Mouse (Mus musculus): ENCODE results near the gene Tnmd. TPM values are rescaled to one million over a fixed set of nuclear protein-coding genes. Genes with fewer than 3 reads are reported as not detected.

Gene Tnmd
- total RNA-seq (2014; rRNA removed) (not detected in 2 replicates), polyA plus RNA-seq (2015; fragmentation: Nextera tagmentation; extraction: Ambion mirVana) (1.1 and 1.2 TPM in 2 replicates)

DNA sequence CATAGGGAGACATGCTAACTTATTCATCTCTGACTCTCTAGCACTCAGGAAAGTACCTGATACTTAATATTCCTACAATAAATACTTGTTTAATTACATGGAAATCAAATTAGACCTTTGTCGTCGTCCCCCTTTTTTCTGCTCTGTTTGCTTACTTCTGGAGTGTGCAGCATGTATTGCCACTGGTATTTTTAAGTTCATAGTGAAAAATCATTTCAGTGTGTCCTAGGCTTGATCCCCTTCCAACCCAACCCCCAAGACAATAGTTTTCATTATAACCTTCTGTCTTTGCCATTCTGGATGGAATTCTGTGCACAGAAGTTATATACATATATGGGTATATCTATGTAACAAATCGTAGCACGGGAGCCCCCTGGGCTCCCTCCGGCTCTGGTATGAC is at the start of gene Tnmd:
Tnmd (plus strand) TSS at position 301 of the 400 bp plus-strand sequence.
- Histone ChIP-seq H3K9ac (replicated peaks; ENCODE audit: low read length) (no peak within 1 kb of the TSS), H3K9me3 (ENCODE audit: low read length) (no peaks in the 10 kb centered on the region), H3K4me1 (ENCODE audit: insufficient read depth, low read length) (no peaks in the 10 kb centered on the region), H3K4me2 (ENCODE audit: low read depth, low read length) (no peak within 1 kb of the TSS), H3K4me3 (ENCODE audit: low read length) (no peak within 1 kb of the TSS), H3K36me3 (ENCODE audit: insufficient read depth, low read length) (no peaks in the 10 kb centered on the region), H3K27me3 (ENCODE audit: insufficient read depth, low read length) (no peaks in the 10 kb centered on the region), H3K27ac (no peak within 1 kb of the TSS)
- WGBS, result 79% methylated on average over 5 of the region's 5 CpGs
- DNase-seq (ENCODE audit: low spot score) (no peak), ATAC-seq (no peak)
- no peak for TF ChIP-seq CTCF (IDR thresholded peaks at IDR 0.05; ENCODE audit: low read depth)

DNA sequence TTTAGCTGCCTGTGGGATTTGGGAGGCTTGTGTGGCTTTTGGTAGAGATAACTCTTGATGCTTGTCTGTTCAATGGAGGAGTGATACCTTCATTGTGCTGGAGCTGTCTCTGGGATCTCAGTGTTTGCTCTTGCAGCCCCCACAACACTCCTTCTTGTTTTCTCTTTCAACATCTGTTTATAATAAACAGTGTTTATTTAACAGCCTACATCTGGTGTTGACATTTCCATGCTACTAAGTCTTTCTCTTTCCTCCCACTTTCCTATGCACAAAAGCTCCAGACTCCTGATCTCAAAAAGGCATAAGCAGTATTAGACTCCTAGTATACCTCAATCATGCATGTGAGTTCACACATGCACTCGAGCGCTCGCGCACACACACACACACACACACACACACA is 2.9 kb downstream of the Tnmd start:
- no peak overlapping the region for H3K9ac ChIP-seq (replicated peaks; ENCODE audit: low read length)
- H3K36me3 ChIP-seq (ENCODE audit: insufficient read depth, low read length), result no peaks in the 10 kb centered on the region
- no peak overlapping the region for H3K4me3 ChIP-seq (ENCODE audit: low read length)
- H3K4me2 ChIP-seq (ENCODE audit: low read depth, low read length), result no peak overlapping the region
- WGBS, result 94% methylated on average over 4 of the region's 4 CpGs
- no peaks in the 10 kb centered on the region for H3K9me3 ChIP-seq (ENCODE audit: low read length)
- ATAC-seq (no peak), DNase-seq (ENCODE audit: low spot score) (no peak)
- no peak overlapping the region for H3K27ac ChIP-seq
- TF ChIP-seq CTCF (IDR thresholded peaks at IDR 0.05; ENCODE audit: low read depth), result no peak
- H3K27me3 ChIP-seq (ENCODE audit: insufficient read depth, low read length), result no peaks in the 10 kb centered on the region
- H3K4me1 ChIP-seq (ENCODE audit: insufficient read depth, low read length), result no peaks in the 10 kb centered on the region

DNA sequence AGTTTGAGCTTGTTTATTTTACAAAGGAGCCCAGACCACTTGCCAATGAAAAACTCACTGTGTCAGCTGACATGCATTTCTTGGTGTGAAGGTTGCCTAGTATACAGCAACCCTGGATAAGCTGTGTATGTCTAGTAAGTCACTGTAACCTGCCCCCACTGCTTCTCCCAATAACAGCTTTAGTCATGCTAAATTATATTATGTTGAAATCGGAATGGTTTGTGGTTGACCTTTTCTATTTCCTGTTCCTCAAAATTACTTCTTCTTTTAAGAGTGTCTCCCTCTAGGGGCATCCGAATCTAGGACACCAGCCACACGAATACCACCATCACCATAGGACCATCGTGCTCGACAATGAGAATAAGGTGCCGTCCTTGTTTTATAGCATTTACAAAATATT is 19.0 kb downstream of the Tnmd start:
- Histone ChIP-seq H3K9ac (replicated peaks; ENCODE audit: low read length) (no peak overlapping the region), H3K27ac (no peak overlapping the region), H3K4me2 (ENCODE audit: low read depth, low read length) (no peak overlapping the region), H3K4me3 (ENCODE audit: low read length) (no peak overlapping the region), H3K27me3 (ENCODE audit: insufficient read depth, low read length) (no peaks in the 10 kb centered on the region), H3K9me3 (ENCODE audit: low read length) (no peaks in the 10 kb centered on the region), H3K4me1 (ENCODE audit: insufficient read depth, low read length) (no peaks in the 10 kb centered on the region), H3K36me3 (ENCODE audit: insufficient read depth, low read length) (no peaks in the 10 kb centered on the region)
- DNase-seq (ENCODE audit: low spot score) (no peak), ATAC-seq (no peak)
- no peak for TF ChIP-seq CTCF (IDR thresholded peaks at IDR 0.05; ENCODE audit: low read depth)
- 94% methylated on average over 6 of the region's 6 CpGs for WGBS

DNA sequence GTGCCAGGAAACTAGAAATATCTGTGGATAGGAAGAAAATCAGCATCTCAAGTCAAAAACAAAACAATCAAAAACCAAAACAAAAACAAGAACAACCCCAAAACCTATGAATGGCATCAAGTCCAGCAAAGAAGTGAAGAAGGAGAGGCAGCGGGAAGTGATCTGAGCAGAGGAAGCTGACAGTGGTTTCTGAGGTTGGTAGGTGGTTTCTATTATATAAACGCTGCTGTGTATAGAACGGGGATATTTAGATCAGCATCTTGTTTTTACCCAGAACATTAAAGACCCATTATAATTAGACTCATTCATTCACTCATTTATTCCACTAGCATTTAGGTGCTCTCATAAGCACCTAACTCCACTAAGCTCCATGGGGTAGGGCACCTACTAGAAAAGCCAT is 36.5 kb downstream of the Tnmd start:
- DNase-seq (ENCODE audit: low spot score), result no peak
- Histone ChIP-seq H3K4me2 (ENCODE audit: low read depth, low read length) (no peak overlapping the region), H3K9ac (replicated peaks; ENCODE audit: low read length) (no peak overlapping the region), H3K36me3 (ENCODE audit: insufficient read depth, low read length) (no peaks in the 10 kb centered on the region), H3K27ac (no peak overlapping the region), H3K9me3 (ENCODE audit: low read length) (no peaks in the 10 kb centered on the region), H3K4me3 (ENCODE audit: low read length) (no peak overlapping the region), H3K4me1 (ENCODE audit: insufficient read depth, low read length) (no peaks in the 10 kb centered on the region), H3K27me3 (ENCODE audit: insufficient read depth, low read length) (no peaks in the 10 kb centered on the region)
- no peak for ATAC-seq
- 90% methylated on average over 3 of the region's 3 CpGs for WGBS
- no peak for TF ChIP-seq CTCF (IDR thresholded peaks at IDR 0.05; ENCODE audit: low read depth)

DNA sequence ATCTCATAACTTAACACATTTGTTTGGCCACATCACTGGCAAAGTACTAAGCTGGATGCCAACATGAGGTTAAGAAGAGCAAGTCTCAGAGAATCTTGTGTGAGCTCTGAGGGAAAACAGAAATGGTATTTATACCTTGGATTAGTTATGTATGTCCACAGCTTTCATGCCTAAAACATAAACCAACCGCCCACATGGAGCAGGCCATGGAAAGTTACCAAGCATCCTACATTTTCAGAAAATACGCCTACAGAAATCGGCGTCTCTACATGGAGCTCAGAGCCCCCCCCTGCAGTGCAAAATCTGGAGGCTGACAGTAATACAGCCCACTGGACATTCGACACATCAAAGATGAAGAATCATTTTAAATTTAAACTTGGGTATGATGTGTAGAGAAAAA is 37.3 kb downstream of the Tnmd start:
- no peak overlapping the region for H3K27ac ChIP-seq
- H3K9me3 ChIP-seq (ENCODE audit: low read length), result no peaks in the 10 kb centered on the region
- no peak for TF ChIP-seq CTCF (IDR thresholded peaks at IDR 0.05; ENCODE audit: low read depth)
- ATAC-seq, result no peak
- no peaks in the 10 kb centered on the region for H3K36me3 ChIP-seq (ENCODE audit: insufficient read depth, low read length)
- no peak overlapping the region for H3K4me3 ChIP-seq (ENCODE audit: low read length)
- H3K4me2 ChIP-seq (ENCODE audit: low read depth, low read length), result no peak overlapping the region
- no peak overlapping the region for H3K9ac ChIP-seq (replicated peaks; ENCODE audit: low read length)
- no peak for DNase-seq (ENCODE audit: low spot score)
- no peaks in the 10 kb centered on the region for H3K27me3 ChIP-seq (ENCODE audit: insufficient read depth, low read length)
- no peaks in the 10 kb centered on the region for H3K4me1 ChIP-seq (ENCODE audit: insufficient read depth, low read length)
- WGBS, result 79% methylated on average over 5 of the region's 5 CpGs

DNA sequence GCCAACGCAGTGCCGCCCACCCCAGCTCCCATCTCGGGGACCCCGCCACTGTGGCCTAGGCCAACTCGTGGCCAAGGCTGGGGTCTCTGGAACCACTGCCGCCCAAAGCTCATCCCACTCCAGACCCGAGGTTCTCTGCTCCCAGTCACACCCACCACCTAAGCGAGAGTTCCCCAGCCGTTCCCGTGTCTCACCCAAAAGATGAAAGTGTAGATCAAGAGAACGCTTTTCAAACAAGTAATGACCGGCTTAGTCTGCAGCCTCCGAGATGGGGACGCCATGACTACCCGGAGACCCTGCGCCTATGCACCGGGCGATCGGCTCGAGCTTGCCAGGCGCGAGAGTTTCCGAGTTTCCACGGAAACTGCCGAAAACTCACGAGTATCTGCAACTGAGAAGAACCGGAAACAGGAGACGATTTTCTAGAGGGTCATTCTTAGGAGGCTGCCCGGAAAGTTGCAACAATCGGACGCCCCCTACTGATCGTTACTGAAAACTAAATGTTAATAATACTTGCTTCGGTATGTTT is 47.3 kb downstream of the Tnmd start, which contains the start of gene Tspan6:
Tspan6 (minus strand) TSS at position 416 of the 529 bp plus-strand sequence.
- Histone ChIP-seq H3K9ac (replicated peaks; ENCODE audit: low read length) (peak within 1 kb of the TSS; percentile 70), H3K36me3 (ENCODE audit: insufficient read depth, low read length) (peaks cover 4% of the 10 kb centered on the region; the same call in 1 of the 2 replicates), H3K27me3 (ENCODE audit: insufficient read depth, low read length) (no peaks in the 10 kb centered on the region), H3K4me1 (ENCODE audit: insufficient read depth, low read length) (no peaks in the 10 kb centered on the region), H3K4me3 (ENCODE audit: low read length) (peak within 1 kb of the TSS; percentile 51), H3K9me3 (ENCODE audit: low read length) (no peaks in the 10 kb centered on the region), H3K27ac (peak within 1 kb of the TSS; percentile 67), H3K4me2 (ENCODE audit: low read depth, low read length) (peak within 1 kb of the TSS; percentile 54)
- WGBS, result 27% methylated on average over 33 of the region's 33 CpGs
- TF ChIP-seq CTCF (IDR thresholded peaks at IDR 0.05; ENCODE audit: low read depth), result peak; percentile 53
- DNase-seq (ENCODE audit: low spot score), result peak; percentile 94
- ATAC-seq, result peak; percentile 98

DNA sequence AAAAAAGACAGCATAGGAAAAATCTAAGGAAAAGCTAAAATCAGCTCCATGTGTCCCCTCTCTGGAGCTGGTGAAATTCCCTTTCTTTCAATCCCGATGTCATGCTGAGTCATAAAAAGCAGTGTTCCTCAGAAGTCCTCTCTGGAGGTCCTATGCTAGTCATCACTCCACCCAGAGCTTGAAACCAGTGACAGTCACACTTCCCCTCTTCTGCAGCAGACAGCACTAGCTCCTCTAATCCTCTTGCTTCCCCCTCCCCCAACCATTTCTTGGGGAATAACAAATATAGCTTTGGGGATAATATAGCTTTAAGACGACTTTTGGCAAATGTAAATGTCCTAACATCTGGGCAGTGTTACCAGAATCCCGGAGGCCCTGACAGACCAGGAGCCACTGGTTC is 57.5 kb downstream of the Tnmd start, which contains the start of gene Srpx2:
Srpx2 (plus strand) TSS at position 166 of the 400 bp plus-strand sequence.
- no peaks in the 10 kb centered on the region for H3K4me1 ChIP-seq (ENCODE audit: insufficient read depth, low read length)
- no peaks in the 10 kb centered on the region for H3K9me3 ChIP-seq (ENCODE audit: low read length)
- H3K36me3 ChIP-seq (ENCODE audit: insufficient read depth, low read length), result no peaks in the 10 kb centered on the region
- no peaks in the 10 kb centered on the region for H3K27me3 ChIP-seq (ENCODE audit: insufficient read depth, low read length)
- WGBS, result 49% methylated on average over 3 of the region's 3 CpGs
- no peak within 1 kb of the TSS for H3K9ac ChIP-seq (replicated peaks; ENCODE audit: low read length)
- no peak within 1 kb of the TSS for H3K4me2 ChIP-seq (ENCODE audit: low read depth, low read length)
- DNase-seq (ENCODE audit: low spot score), result no peak
- no peak for TF ChIP-seq CTCF (IDR thresholded peaks at IDR 0.05; ENCODE audit: low read depth)
- no peak within 1 kb of the TSS for H3K27ac ChIP-seq
- no peak for ATAC-seq
- H3K4me3 ChIP-seq (ENCODE audit: low read length), result no peak within 1 kb of the TSS
